ENCODE assay signal across 9 mouse cellular contexts in genomic region chr1:89400734-89401202, GRCm38 (mm10). TPM values are rescaled to one million over a fixed set of nuclear protein-coding genes. Genes with fewer than 3 reads are reported as not detected.
A peak's percentile ranks its signal among the peaks of the same experiment; 100 is the strongest.
DNase-seq lines count a peak whose midpoint lies in the region; ATAC-seq lines count a peak whose summit lies in the region.
"Had no signal": no experiment of that assay in that cellular context is flagged by ENCODE, and none has a peak within 500 bp of the region (broad histone marks: within the 10 kb centered on the region; RNA-seq: fewer than 3 reads in every experiment).

No protein-coding gene starts in this region.

- H3K4me2 ChIP-seq in hindbrain, embryonic 16.5 days (ENCODE audit: low read length) = no peak overlapping the region
- no peak overlapping the region for H3K4me2 ChIP-seq in midbrain, embryonic 13.5 days (replicated peaks)

- no peaks in the 10 kb centered on the region for H3K27me3 ChIP-seq in hindbrain, embryonic 16.5 days (replicated peaks; ENCODE audit: control insufficient read depth, insufficient read depth, low read length)
- H3K27me3 ChIP-seq in midbrain, embryonic 13.5 days = peaks cover 49% of the 10 kb centered on the region
- H3K27me3 ChIP-seq in limb, embryonic 10.5 days (ENCODE audit: low read depth, poor library complexity, severe bottlenecking) = no peaks in the 10 kb centered on the region

- peak; percentile 98 for ATAC-seq in hindbrain, embryonic 16.5 days
- peak; percentile 90 for ATAC-seq in midbrain, embryonic 13.5 days

- DNase-seq in Muller cell, postnatal 12 days (ENCODE audit: inconsistent ontology term) = peak; percentile 81
- peak; percentile 63 for DNase-seq in brain, embryonic 18.5 days (ENCODE audit: low read depth, low spot score)
- no peak for DNase-seq in heart, adult 8-10 months (ENCODE audit: low spot score)
- no peak for DNase-seq in urinary bladder, postnatal 36 days (ENCODE audit: low spot score in 2 of 2)
- DNase-seq in urinary bladder, adult 2 months (ENCODE audit: low spot score) = no peak
- DNase-seq in limb, embryonic 10.5 days (ENCODE audit: low spot score) = no peak

- H3K9me3 ChIP-seq in hindbrain, embryonic 16.5 days (ENCODE audit: control insufficient read depth, low read length) = no peaks in the 10 kb centered on the region
- no peaks in the 10 kb centered on the region for H3K9me3 ChIP-seq in midbrain, embryonic 13.5 days
- H3K9me3 ChIP-seq in limb, embryonic 10.5 days (replicated peaks) = no peaks in the 10 kb centered on the region

- H3K36me3 ChIP-seq in hindbrain, embryonic 16.5 days (ENCODE audit: control insufficient read depth, insufficient read depth, low read length) = no peaks in the 10 kb centered on the region
- H3K36me3 ChIP-seq in midbrain, embryonic 13.5 days = no peaks in the 10 kb centered on the region
- H3K36me3 ChIP-seq in limb, embryonic 10.5 days = no peaks in the 10 kb centered on the region

- 12% methylated on average over 10 of the region's 10 CpGs for WGBS in hindbrain, embryonic 16.5 days
- WGBS in midbrain, embryonic 13.5 days = 10% methylated on average over 10 of the region's 10 CpGs
- WGBS in limb, embryonic 10.5 days = 61% methylated on average over 10 of the region's 10 CpGs

- no peak overlapping the region for H3K4me3 ChIP-seq in hindbrain, embryonic 16.5 days (ENCODE audit: low read length)
- H3K4me3 ChIP-seq in midbrain, embryonic 13.5 days (replicated peaks) = no peak overlapping the region
- no peak overlapping the region for H3K4me3 ChIP-seq in limb, embryonic 10.5 days

- H3K9ac ChIP-seq in hindbrain, embryonic 16.5 days (ENCODE audit: low read depth, low read length) = no peak overlapping the region
- no peak overlapping the region for H3K9ac ChIP-seq in midbrain, embryonic 13.5 days (replicated peaks)

- peaks cover 3% of the 10 kb centered on the region; the same call in 1 of the 2 replicates for H3K4me1 ChIP-seq in hindbrain, embryonic 16.5 days (ENCODE audit: control insufficient read depth, insufficient read depth, low read depth, low read length)
- H3K4me1 ChIP-seq in midbrain, embryonic 13.5 days (replicated peaks) = peaks cover 12% of the 10 kb centered on the region
- H3K4me1 ChIP-seq in limb, embryonic 10.5 days = peaks cover 16% of the 10 kb centered on the region

- no peak overlapping the region; the same call in 1 of the 2 replicates for H3K27ac ChIP-seq in hindbrain, embryonic 16.5 days (ENCODE audit: low read depth, low read length)
- H3K27ac ChIP-seq in midbrain, embryonic 13.5 days = no peak overlapping the region; the same call in 1 of the 2 replicates
- H3K27ac ChIP-seq in limb, embryonic 10.5 days = no peak overlapping the region

RNA-seq across cellular contexts. Expression of gene Agap1, which starts 53.8 kb away (rescaled TPM):
- polyA plus RNA-seq in hindbrain, embryonic 16.5 days (2015; fragmentation: Nextera tagmentation; extraction: Ambion mirVana) = 31.9 and 33.7 TPM in 2 replicates
- polyA plus RNA-seq in midbrain, embryonic 13.5 days (2015; fragmentation: Nextera tagmentation; extraction: Ambion mirVana) = 41.4 and 50.2 TPM in 2 replicates
- 10 to 100 TPM; 53.0 to 74.6 (median 64.9) TPM for total RNA-seq in heart, adult 8-10 months (2022)
- 11.3 and 16.6 TPM in 2 replicates for polyA plus RNA-seq in urinary bladder, adult 2 months (2012; rRNA removed)
- 12.2 and 14.0 TPM in 2 replicates for polyA plus RNA-seq in limb, embryonic 10.5 days (2016; fragmentation: Nextera tagmentation; extraction: Ambion mirVana)
- total RNA-seq: MEL had no signal

Comparison
In these comparisons a context has a peak if more than half of its experiments do, and no peak if none do; other contexts are left out.
1. DNase-seq: peak in Muller cell, postnatal 12 days (single experiment) and brain, embryonic 18.5 days (single experiment); none in heart, adult 8-10 months (single experiment), urinary bladder, postnatal 36 days (0 of 2), urinary bladder, adult 2 months (single experiment) and limb, embryonic 10.5 days (single experiment).